Comparison of ENCODE assay signal across 8 mouse cellular contexts in the genomic region with DNA sequence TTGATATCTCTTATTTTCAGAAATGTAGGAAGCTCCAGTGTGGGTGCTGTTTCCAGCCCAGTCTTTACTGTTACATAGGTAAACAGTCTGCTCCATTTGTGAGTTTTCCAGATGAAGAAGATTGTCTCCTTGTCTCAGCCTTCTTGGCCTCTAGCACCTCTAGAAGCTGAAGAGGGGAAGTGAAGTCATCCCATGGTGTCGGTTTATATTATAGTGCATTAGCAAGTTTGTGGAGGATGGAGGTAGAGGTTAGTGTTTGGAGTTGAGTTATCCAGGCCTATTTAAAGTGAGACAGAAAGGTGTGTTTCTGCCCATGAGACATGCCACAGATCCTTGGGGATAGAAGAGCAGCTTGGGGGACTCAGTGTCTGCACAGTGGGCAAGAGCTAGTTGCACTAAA. TPM values are rescaled to one million over a fixed set of nuclear protein-coding genes. Genes with fewer than 3 reads are reported as not detected.
DNase-seq lines count a peak whose midpoint lies in the region; ATAC-seq and TF ChIP-seq lines count a peak whose summit lies in the region.

No protein-coding gene starts in this region.

- TF ChIP-seq RAD21 in CH12.LX (IDR thresholded peaks at IDR 0.05; ENCODE audit: low read depth, low read length) = no peak

- no peak for DNase-seq in heart, embryonic 10.5 days (ENCODE audit: low spot score)
- DNase-seq in heart, adult 9 months (ENCODE audit: low spot score in 2 of 2) = no peak
- DNase-seq in CH12.LX (ENCODE audit: extremely low read depth) = peak; percentile 18
- DNase-seq in heart, postnatal 0 days (ENCODE audit: low spot score) = no peak
- no peak for DNase-seq in liver, postnatal 0 days
- no peak for DNase-seq in embryo, embryonic 10.5 days (ENCODE audit: low spot score)
- DNase-seq in layer of hippocampus, adult 9-11 months = no peak

- peaks cover 19% of the 10 kb centered on the region for H3K4me1 ChIP-seq in heart, embryonic 10.5 days
- H3K4me1 ChIP-seq in CH12.LX (ENCODE audit: control insufficient read depth in 1 of 2, insufficient read depth in 2 of 2) = peaks cover 8 to 34% of the 10 kb centered on the region in 2 experiments
- H3K4me1 ChIP-seq in heart, postnatal 0 days (ENCODE audit: control insufficient read depth, insufficient read depth) = peaks cover 15% of the 10 kb centered on the region
- H3K4me1 ChIP-seq in liver, postnatal 0 days (ENCODE audit: insufficient read depth) = peaks cover 22% of the 10 kb centered on the region

- H3K9ac ChIP-seq in CH12.LX (ENCODE audit: insufficient read depth, low read depth) = peak overlapping the region; percentile 90
- peak overlapping the region; percentile 90 for H3K9ac ChIP-seq in heart, postnatal 0 days (replicated peaks; ENCODE audit: low read depth, low read length)
- peak overlapping the region; percentile 91 for H3K9ac ChIP-seq in liver, postnatal 0 days (replicated peaks)

- 5% methylated on average over 1 of the region's 1 CpGs for WGBS in heart, embryonic 10.5 days
- WGBS in heart, postnatal 0 days = 3% methylated on average over 1 of the region's 1 CpGs
- 18% methylated on average over 1 of the region's 1 CpGs for WGBS in liver, postnatal 0 days (ENCODE audit: insufficient replicate concordance)

- peak overlapping the region; percentile 97 for H3K4me3 ChIP-seq in heart, embryonic 10.5 days
- H3K4me3 ChIP-seq in CH12.LX (replicated peaks in 1 of 3; ENCODE audit: low read depth in 2 of 3, low read length in 2 of 3, poor library complexity in 1 of 3) = peak overlapping the region; percentile 59 to 97 (median 93)
- H3K4me3 ChIP-seq in heart, postnatal 0 days (ENCODE audit: low read depth, low read length) = peak overlapping the region; percentile 84
- H3K4me3 ChIP-seq in liver, postnatal 0 days (ENCODE audit: low read depth, low read length) = peak overlapping the region; percentile 87

- H3K36me3 ChIP-seq in heart, embryonic 10.5 days = peaks cover 23% of the 10 kb centered on the region
- H3K36me3 ChIP-seq in CH12.LX (replicated peaks in 1 of 2; ENCODE audit: control insufficient read depth in 1 of 2, insufficient read depth in 1 of 2, low read length in 1 of 2) = peaks cover 16 to 31% of the 10 kb centered on the region in 2 experiments
- peaks cover 21% of the 10 kb centered on the region for H3K36me3 ChIP-seq in heart, postnatal 0 days (replicated peaks; ENCODE audit: control insufficient read depth, insufficient read depth, low read length)
- H3K36me3 ChIP-seq in liver, postnatal 0 days (replicated peaks; ENCODE audit: insufficient read depth, low read length) = peaks cover 22% of the 10 kb centered on the region; the same call in 1 of the 2 replicates

- TF ChIP-seq POLR2A in CH12.LX (IDR thresholded peaks at IDR 0.05; ENCODE audit: low read depth, low read length) = no peak

- peaks cover 57% of the 10 kb centered on the region for H3K79me2 ChIP-seq in CH12.LX (replicated peaks; ENCODE audit: control insufficient read depth, extremely low read depth, insufficient read depth, poor library complexity, severe bottlenecking)

- H3K9me3 ChIP-seq in heart, embryonic 10.5 days = no peaks in the 10 kb centered on the region
- no peaks in the 10 kb centered on the region for H3K9me3 ChIP-seq in CH12.LX (replicated peaks; ENCODE audit: low read length)
- no peaks in the 10 kb centered on the region for H3K9me3 ChIP-seq in heart, postnatal 0 days (replicated peaks; ENCODE audit: control insufficient read depth, low read length)
- H3K9me3 ChIP-seq in liver, postnatal 0 days (ENCODE audit: low read length) = no peaks in the 10 kb centered on the region

- in situ Hi-C loops in CH12.LX (cut with MboI; ENCODE audit: low pct_ligation_motif_present, low pct_unique_long_range_greater_than_20kb, low sequenced_read_pairs) = no loop called here

- no peak for TF ChIP-seq EP300 in CH12.LX (IDR thresholded peaks at IDR 0.05; ENCODE audit: low read length)
- no peak for TF ChIP-seq EP300 in heart, postnatal 0 days (IDR thresholded peaks at IDR 0.05; ENCODE audit: low read depth)
- no peak for TF ChIP-seq EP300 in liver, postnatal 0 days (IDR thresholded peaks at IDR 0.05; ENCODE audit: low read depth)

- no peaks in the 10 kb centered on the region for H3K27me3 ChIP-seq in heart, embryonic 10.5 days (ENCODE audit: insufficient read depth, poor library complexity, severe bottlenecking)
- H3K27me3 ChIP-seq in CH12.LX (replicated peaks) = no peaks in the 10 kb centered on the region
- H3K27me3 ChIP-seq in heart, postnatal 0 days (ENCODE audit: control insufficient read depth, insufficient read depth, low read length) = no peaks in the 10 kb centered on the region
- H3K27me3 ChIP-seq in liver, postnatal 0 days (ENCODE audit: insufficient read depth, low read length) = no peaks in the 10 kb centered on the region

- ATAC-seq in heart, postnatal 0 days (ENCODE audit: insufficient read depth, low read depth) = no peak
- no peak for ATAC-seq in liver, postnatal 0 days
- ATAC-seq in erythroid progenitor cell, adult 5-6 weeks (replicated peaks; ENCODE audit: low FRiP score, poor library complexity, severe bottlenecking) = no peak

- dilution Hi-C loops in CH12.LX (cut with MboI; ENCODE audit: extremely low pct_ligation_motif_present, extremely low pct_unique_long_range_greater_than_20kb, low sequenced_read_pairs) = no loop called here

- H3K4me2 ChIP-seq in CH12.LX (ENCODE audit: insufficient read depth, low read depth, poor library complexity, severe bottlenecking) = peak overlapping the region; percentile 76
- H3K4me2 ChIP-seq in heart, postnatal 0 days (ENCODE audit: low read depth, low read length) = peak overlapping the region; percentile 90
- H3K4me2 ChIP-seq in liver, postnatal 0 days (ENCODE audit: low read depth, low read length) = peak overlapping the region; percentile 80

- no peak for TF ChIP-seq CTCF in CH12.LX (conservative IDR thresholded peaks at IDR 0.05 in 1 of 2, IDR thresholded peaks at IDR 0.05 in 1 of 2; ENCODE audit: low read depth in 2 of 2, low read length in 2 of 2)
- no peak for TF ChIP-seq CTCF in heart, postnatal 0 days (IDR thresholded peaks at IDR 0.05; ENCODE audit: low read depth)
- no peak for TF ChIP-seq CTCF in liver, postnatal 0 days (IDR thresholded peaks at IDR 0.05; ENCODE audit: low read depth)

- H3K27ac ChIP-seq in heart, embryonic 10.5 days = peak overlapping the region; percentile 99
- no peak overlapping the region for H3K27ac ChIP-seq in CH12.LX (ENCODE audit: insufficient read depth, low read depth)
- H3K27ac ChIP-seq in heart, postnatal 0 days (ENCODE audit: low read depth) = peak overlapping the region; percentile 68
- 0 out of 2 replicates have a peak overlapping the region, but pooled peaks have one; percentile 18 for H3K27ac ChIP-seq in liver, postnatal 0 days (ENCODE audit: low read depth)

TF ChIP-seq in CH12.LX, 34 proteins besides CTCF, POLR2A, EP300 and RAD21:
- no peak for TF ChIP-seq NELFE (IDR thresholded peaks at IDR 0.05; ENCODE audit: low read depth, low read length)
- TF ChIP-seq ZNF384 (IDR thresholded peaks at IDR 0.05; ENCODE audit: low read depth, low read length) = no peak
- TF ChIP-seq UBTF (IDR thresholded peaks at IDR 0.05; ENCODE audit: low read depth, low read length) = no peak
- no peak for TF ChIP-seq CHD1 (IDR thresholded peaks at IDR 0.05; ENCODE audit: low read depth, low read length)
- TF ChIP-seq TCF12 (IDR thresholded peaks at IDR 0.05; ENCODE audit: low read depth, low read length) = no peak
- no peak for TF ChIP-seq GABPA (IDR thresholded peaks at IDR 0.05; ENCODE audit: insufficient replicate concordance, low read depth, low read length)
- TF ChIP-seq HCFC1 (IDR thresholded peaks at IDR 0.05; ENCODE audit: low read depth, low read length) = no peak
- no peak for TF ChIP-seq SIN3A (IDR thresholded peaks at IDR 0.05; ENCODE audit: low read length)
- no peak for TF ChIP-seq TBP (conservative IDR thresholded peaks at IDR 0.05; ENCODE audit: low read depth, low read length)
- no peak for TF ChIP-seq KAT2A (IDR thresholded peaks at IDR 0.05; ENCODE audit: insufficient replicate concordance, low read length)
- no peak for TF ChIP-seq PAX5 (IDR thresholded peaks at IDR 0.05; ENCODE audit: low read length)
- no peak for TF ChIP-seq MAFK (IDR thresholded peaks at IDR 0.05; ENCODE audit: insufficient replicate concordance, low read length)
- no peak for TF ChIP-seq RCOR1 (conservative IDR thresholded peaks at IDR 0.05; ENCODE audit: low read depth, low read length)

RNA-seq across cellular contexts. Expression of a gene that starts 1.7 kb away (rescaled TPM):
- polyA plus RNA-seq in heart, embryonic 10.5 days (2016; fragmentation: Nextera tagmentation; extraction: Ambion mirVana) = 18.4 and 21.9 TPM in 2 replicates
- total RNA-seq in CH12.LX (2012; rRNA removed) (22.8 and 29.0 TPM in 2 replicates), CH12.LX (2014; rRNA removed) (44.6 and 51.3 TPM in 2 replicates)
- 42.3 and 43.9 TPM in 2 replicates for polyA plus RNA-seq in CH12.LX (2012; ENCODE audit: insufficient read length, low read depth)
- total RNA-seq in heart, postnatal 0 days (2014; rRNA removed; ENCODE audit: low replicate concordance) = 30.3 and 32.7 TPM in 2 replicates
- polyA plus RNA-seq in heart, postnatal 0 days (2015; fragmentation: Nextera tagmentation; extraction: Ambion mirVana) = 8.4 and 8.8 TPM in 2 replicates
- 5.1 and 5.3 TPM in 2 replicates for polyA plus RNA-seq in liver, postnatal 0 days (2015; fragmentation: Nextera tagmentation; extraction: Ambion mirVana)
- total RNA-seq in erythroid progenitor cell, adult 5-6 weeks (2015; ENCODE audit: low replicate concordance) = 22.2 and 47.2 TPM in 2 replicates
- 33.2 and 51.1 TPM in 2 replicates for total RNA-seq in erythroid progenitor cell, adult 5-6 weeks (2017; ENCODE audit: low replicate concordance)
